In the genomic region with DNA sequence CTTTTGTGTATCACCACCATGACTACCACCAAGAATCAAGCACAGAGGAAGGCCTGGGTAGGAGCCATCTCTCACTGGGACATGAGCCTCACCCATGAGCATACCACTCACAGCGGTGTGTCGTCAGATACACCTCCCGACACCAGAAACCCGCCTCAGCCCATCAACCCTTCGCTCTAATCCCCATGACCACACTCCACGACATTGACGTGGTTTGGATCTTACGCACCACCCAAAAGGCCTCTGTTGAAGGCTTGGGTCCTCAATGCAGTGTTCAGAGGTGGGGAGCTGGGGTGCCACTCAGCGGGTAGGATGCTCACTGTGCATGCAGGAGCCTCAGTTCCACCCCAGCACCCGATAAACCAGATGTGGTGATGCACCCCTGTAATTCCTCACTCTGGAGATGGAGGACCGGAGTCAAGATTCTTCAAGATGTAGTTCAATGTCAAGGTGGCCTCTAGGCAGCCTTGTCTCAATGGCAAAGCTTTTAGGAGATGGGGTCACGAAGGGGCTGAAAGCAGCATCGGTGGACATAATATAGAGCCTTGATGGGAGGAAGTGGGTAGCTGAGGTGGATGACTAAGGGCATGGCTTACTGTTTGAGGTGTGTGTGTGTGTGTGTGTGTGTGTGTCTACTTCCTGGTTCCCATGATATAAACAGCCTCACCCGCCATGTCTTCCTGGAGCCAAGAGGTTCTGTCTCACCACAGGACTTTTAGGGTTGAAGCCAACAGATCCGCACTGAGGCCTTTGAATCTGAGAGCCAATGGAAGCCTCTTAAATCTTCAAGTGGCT, we compare ENCODE assay signal across 20 mouse cellular contexts. TPM values are rescaled to one million over a fixed set of nuclear protein-coding genes. Genes with fewer than 3 reads are reported as not detected.
A peak's percentile ranks its signal among the peaks of the same experiment; 100 is the strongest.
DNase-seq lines count a peak whose midpoint lies in the region; ATAC-seq lines count a peak whose summit lies in the region.
"Had no signal": no experiment of that assay in that cellular context is flagged by ENCODE, and none has a peak within 500 bp of the region (broad histone marks: within the 10 kb centered on the region; RNA-seq: fewer than 3 reads in every experiment).

No protein-coding gene starts in this region.

- no peaks in the 10 kb centered on the region for H3K27me3 ChIP-seq in forebrain, embryonic 15.5 days
- no peaks in the 10 kb centered on the region for H3K27me3 ChIP-seq in forebrain, embryonic 11.5 days (ENCODE audit: control insufficient read depth, insufficient read depth, low read length)
- H3K27me3 ChIP-seq: CH12.LX had no signal

- no peak overlapping the region for H3K4me2 ChIP-seq in forebrain, embryonic 15.5 days (replicated peaks)
- H3K4me2 ChIP-seq in forebrain, embryonic 11.5 days (ENCODE audit: low read depth, low read length, severe bottlenecking) = no peak overlapping the region
- H3K4me2 ChIP-seq: forebrain, embryonic 12.5 days; midbrain, embryonic 12.5 days had no signal

- no peaks in the 10 kb centered on the region for H3K36me3 ChIP-seq in forebrain, embryonic 15.5 days
- H3K36me3 ChIP-seq in forebrain, embryonic 11.5 days (ENCODE audit: control insufficient read depth, insufficient read depth, low read length) = no peaks in the 10 kb centered on the region
- H3K36me3 ChIP-seq: forebrain, embryonic 12.5 days; heart, embryonic 10.5 days; midbrain, embryonic 12.5 days had no signal

- peaks cover 12% of the 10 kb centered on the region for H3K4me1 ChIP-seq in forebrain, embryonic 15.5 days
- H3K4me1 ChIP-seq in forebrain, embryonic 11.5 days (replicated peaks; ENCODE audit: control insufficient read depth, insufficient read depth, low read length) = no peaks in the 10 kb centered on the region
- H3K4me1 ChIP-seq: forebrain, embryonic 12.5 days; midbrain, embryonic 12.5 days had no signal

- DNase-seq in forebrain, embryonic 11.5 days (ENCODE audit: low spot score) = no peak
- DNase-seq in thymus, postnatal 4 days = peak; percentile 17
- DNase-seq in thymus, postnatal 10 days (ENCODE audit: low spot score in 2 of 2) = no peak
- DNase-seq in heart, postnatal 14 days = no peak
- no peak for DNase-seq in lung, postnatal 25 days (ENCODE audit: low spot score)
- DNase-seq: adrenal gland, adult 8-10 months; cerebellum, adult 8-10 months; liver; liver, postnatal 0 days; lung, postnatal 36 days had no signal

- no peaks in the 10 kb centered on the region for H3K9me3 ChIP-seq in forebrain, embryonic 15.5 days
- H3K9me3 ChIP-seq in forebrain, embryonic 11.5 days (ENCODE audit: control insufficient read depth, low read length) = no peaks in the 10 kb centered on the region

- H3K9ac ChIP-seq in forebrain, embryonic 15.5 days (replicated peaks) = no peak overlapping the region
- no peak overlapping the region for H3K9ac ChIP-seq in forebrain, embryonic 11.5 days (ENCODE audit: low read length)
- H3K9ac ChIP-seq: forebrain, embryonic 12.5 days; liver, postnatal 0 days; midbrain, embryonic 12.5 days had no signal

- H3K27ac ChIP-seq in forebrain, embryonic 15.5 days (replicated peaks) = 0 out of 2 replicates have a peak overlapping the region, but pooled peaks have one; percentile 81
- H3K27ac ChIP-seq in forebrain, embryonic 11.5 days (ENCODE audit: low read depth, low read length) = no peak overlapping the region
- H3K27ac ChIP-seq: forebrain, embryonic 12.5 days; heart, embryonic 10.5 days; midbrain, embryonic 12.5 days had no signal

- H3K4me3 ChIP-seq in forebrain, embryonic 15.5 days = no peak overlapping the region
- no peak overlapping the region for H3K4me3 ChIP-seq in forebrain, embryonic 11.5 days (ENCODE audit: low read depth, low read length)
- H3K4me3 ChIP-seq: forebrain, embryonic 12.5 days; heart, embryonic 10.5 days; midbrain, embryonic 12.5 days had no signal

- intact Hi-C loops in heart, postnatal 14 days (cut with DNase I) = no loop called here

- ATAC-seq in forebrain, embryonic 15.5 days (replicated peaks) = no peak
- ATAC-seq in forebrain, embryonic 11.5 days (replicated peaks; ENCODE audit: low FRiP score) = no peak
- peak; percentile 87 for ATAC-seq in inflammation-experienced regulatory T-cells, adult 6 months
- ATAC-seq: liver, postnatal 0 days had no signal

- 93% methylated on average over 15 of the region's 15 CpGs for WGBS in forebrain, embryonic 15.5 days
- 93% methylated on average over 15 of the region's 15 CpGs for WGBS in forebrain, embryonic 11.5 days

RNA-seq across cellular contexts. Expression of a gene that starts 21.3 kb away (rescaled TPM):
- polyA plus RNA-seq in forebrain, embryonic 15.5 days (2015; fragmentation: Nextera tagmentation; extraction: Ambion mirVana) = not detected in 2 replicates
- not detected in 2 replicates for polyA plus RNA-seq in forebrain, embryonic 11.5 days (2014; fragmentation: Nextera tagmentation; extraction: Ambion mirVana)
- not detected for polyA plus RNA-seq in inflammation-experienced regulatory T-cells, adult 6 months (2017; shearing (Covaris generic))
- not detected for total RNA-seq in heart, postnatal 14 days (2021)
- total RNA-seq: adrenal gland, adult 8-10 months; CH12.LX; heart, postnatal 25 days; layer of hippocampus, postnatal 25 days had no signal
- polyA plus RNA-seq: forebrain, embryonic 12.5 days; heart, embryonic 10.5 days; kidney, embryonic 14.5 days; midbrain, embryonic 12.5 days; stomach, embryonic 14.5 days had no signal

RNA-seq across cellular contexts. Expression of a gene that starts 31.3 kb away (rescaled TPM):
- 33.4 and 36.6 TPM in 2 replicates for polyA plus RNA-seq in forebrain, embryonic 15.5 days (2015; fragmentation: Nextera tagmentation; extraction: Ambion mirVana)
- polyA plus RNA-seq in forebrain, embryonic 11.5 days (2014; fragmentation: Nextera tagmentation; extraction: Ambion mirVana) = 29.6 and 29.8 TPM in 2 replicates
- polyA plus RNA-seq in inflammation-experienced regulatory T-cells, adult 6 months (2017; shearing (Covaris generic)) = 10 to 100 TPM; 22.7 to 26.1 (median 23.6) TPM
- 10 to 100 TPM in 1 of 2 experiments, 1 to 10 TPM in 1; 9.4 to 10.2 TPM for total RNA-seq in heart, postnatal 14 days (2021)

RNA-seq across cellular contexts. Expression of a gene that starts 31.5 kb away (rescaled TPM):
- 1.3 and 1.6 TPM in 2 replicates for polyA plus RNA-seq in forebrain, embryonic 15.5 days (2015; fragmentation: Nextera tagmentation; extraction: Ambion mirVana)
- polyA plus RNA-seq in forebrain, embryonic 11.5 days (2014; fragmentation: Nextera tagmentation; extraction: Ambion mirVana) = 1.1 and 1.2 TPM in 2 replicates
- polyA plus RNA-seq in inflammation-experienced regulatory T-cells, adult 6 months (2017; shearing (Covaris generic)) = 1 to 10 TPM in 2 of 3 experiments, under 1 TPM in 1; 0.62 to 1.6 (median 1.5) TPM
- 1 to 10 TPM; 3.5 to 4.0 TPM for total RNA-seq in heart, postnatal 14 days (2021)

RNA-seq across cellular contexts. Expression of a gene that starts 51.1 kb away (rescaled TPM):
- polyA plus RNA-seq in forebrain, embryonic 15.5 days (2015; fragmentation: Nextera tagmentation; extraction: Ambion mirVana) = 70.1 and 76.4 TPM in 2 replicates
- 7.1 and 8.9 TPM in 2 replicates for polyA plus RNA-seq in forebrain, embryonic 11.5 days (2014; fragmentation: Nextera tagmentation; extraction: Ambion mirVana)
- polyA plus RNA-seq in inflammation-experienced regulatory T-cells, adult 6 months (2017; shearing (Covaris generic)) = not detected
- total RNA-seq in heart, postnatal 14 days (2021) = 10 to 100 TPM; 14.3 to 14.7 TPM
